Mouse (Mus musculus): ENCODE data around the gene Rgs3. TPM values are rescaled to one million over a fixed set of nuclear protein-coding genes. Genes with fewer than 3 reads are reported as not detected.

Gene Rgs3
- polyA plus RNA-seq, 1 experiment from 2014 or later = 62.0 TPM

GRCm38 (mm10) chr4:62644031-62644793 lies 84.6 kb downstream of the Rgs3 start:
- Histone ChIP-seq H3K4me2 (replicated peaks; ENCODE audit: low read depth, low read length) (no peak overlapping the region), H3K9me3 (ENCODE audit: low read length) (no peaks in the 10 kb centered on the region), H3K27me3 (ENCODE audit: insufficient read depth, low read length) (no peaks in the 10 kb centered on the region), H3K27ac (ENCODE audit: low read length) (no peak overlapping the region), H3K4me3 (ENCODE audit: low read length) (no peak overlapping the region), H3K36me3 (ENCODE audit: insufficient read depth, low read length) (no peaks in the 10 kb centered on the region), H3K9ac (replicated peaks; ENCODE audit: low read length) (no peak overlapping the region), H3K4me1 (ENCODE audit: insufficient read depth, low read length) (peaks cover 21% of the 10 kb centered on the region)
- ATAC-seq (ENCODE audit: low FRiP score, low TSS enrichment) = no peak
- WGBS = 61% methylated on average over 11 of the region's 11 CpGs

- no peak overlapping the region for H3K4me2 ChIP-seq (replicated peaks; ENCODE audit: low read depth, low read length)
- WGBS = 37% methylated on average over 9 of the region's 9 CpGs
- H3K27ac ChIP-seq (ENCODE audit: low read length) = no peak overlapping the region
- H3K36me3 ChIP-seq (ENCODE audit: insufficient read depth, low read length) = no peaks in the 10 kb centered on the region
- H3K9ac ChIP-seq (replicated peaks; ENCODE audit: low read length) = no peak overlapping the region
- no peak for ATAC-seq (ENCODE audit: low FRiP score, low TSS enrichment)
- H3K4me1 ChIP-seq (ENCODE audit: insufficient read depth, low read length) = peaks cover 7% of the 10 kb centered on the region
- no peak overlapping the region for H3K4me3 ChIP-seq (ENCODE audit: low read length)
- H3K9me3 ChIP-seq (ENCODE audit: low read length) = no peaks in the 10 kb centered on the region
- no peaks in the 10 kb centered on the region for H3K27me3 ChIP-seq (ENCODE audit: insufficient read depth, low read length)
Observed at GRCm38 (mm10) chr4:62646556-62647248, 87.1 kb downstream of the Rgs3 start.

- H3K4me3 ChIP-seq (ENCODE audit: low read length) = no peak overlapping the region
- WGBS = 94% methylated on average over 3 of the region's 3 CpGs
- H3K36me3 ChIP-seq (ENCODE audit: insufficient read depth, low read length) = no peaks in the 10 kb centered on the region
- H3K27me3 ChIP-seq (ENCODE audit: insufficient read depth, low read length) = no peaks in the 10 kb centered on the region
- no peak overlapping the region for H3K27ac ChIP-seq (ENCODE audit: low read length)
- no peak overlapping the region for H3K4me2 ChIP-seq (replicated peaks; ENCODE audit: low read depth, low read length)
- H3K4me1 ChIP-seq (ENCODE audit: insufficient read depth, low read length) = peaks cover 3% of the 10 kb centered on the region; the same call in 1 of the 2 replicates
- ATAC-seq (ENCODE audit: low FRiP score, low TSS enrichment) = no peak
- no peaks in the 10 kb centered on the region for H3K9me3 ChIP-seq (ENCODE audit: low read length)
- no peak overlapping the region for H3K9ac ChIP-seq (replicated peaks; ENCODE audit: low read length)
Observed at GRCm38 (mm10) chr4:62648848-62649247, 89.2 kb downstream of the Rgs3 start.

- ATAC-seq (ENCODE audit: low FRiP score, low TSS enrichment) = no peak
- Histone ChIP-seq H3K27ac (ENCODE audit: low read length) (no peak overlapping the region), H3K9me3 (ENCODE audit: low read length) (no peaks in the 10 kb centered on the region), H3K36me3 (ENCODE audit: insufficient read depth, low read length) (no peaks in the 10 kb centered on the region), H3K9ac (replicated peaks; ENCODE audit: low read length) (no peak overlapping the region), H3K27me3 (ENCODE audit: insufficient read depth, low read length) (no peaks in the 10 kb centered on the region), H3K4me1 (ENCODE audit: insufficient read depth, low read length) (no peaks in the 10 kb centered on the region), H3K4me2 (replicated peaks; ENCODE audit: low read depth, low read length) (no peak overlapping the region), H3K4me3 (ENCODE audit: low read length) (no peak overlapping the region)
- 66% methylated on average over 8 of the region's 8 CpGs for WGBS
Observed at GRCm38 (mm10) chr4:62649536-62650230, 90.0 kb downstream of the Rgs3 start.

- H3K27ac ChIP-seq (ENCODE audit: low read length) = no peak overlapping the region
- H3K4me3 ChIP-seq (ENCODE audit: low read length) = no peak overlapping the region
- no peaks in the 10 kb centered on the region for H3K9me3 ChIP-seq (ENCODE audit: low read length)
- no peak overlapping the region for H3K4me2 ChIP-seq (replicated peaks; ENCODE audit: low read depth, low read length)
- 38% methylated on average over 7 of the region's 7 CpGs for WGBS
- ATAC-seq (ENCODE audit: low FRiP score, low TSS enrichment) = no peak
- no peaks in the 10 kb centered on the region for H3K27me3 ChIP-seq (ENCODE audit: insufficient read depth, low read length)
- no peaks in the 10 kb centered on the region for H3K4me1 ChIP-seq (ENCODE audit: insufficient read depth, low read length)
- H3K9ac ChIP-seq (replicated peaks; ENCODE audit: low read length) = no peak overlapping the region
- H3K36me3 ChIP-seq (ENCODE audit: insufficient read depth, low read length) = no peaks in the 10 kb centered on the region
Observed at GRCm38 (mm10) chr4:62651179-62651760, 91.6 kb downstream of the Rgs3 start.

- Histone ChIP-seq H3K9ac (replicated peaks; ENCODE audit: low read length) (no peak overlapping the region), H3K36me3 (ENCODE audit: insufficient read depth, low read length) (no peaks in the 10 kb centered on the region), H3K4me3 (ENCODE audit: low read length) (no peak overlapping the region), H3K27ac (ENCODE audit: low read length) (no peak overlapping the region), H3K4me2 (replicated peaks; ENCODE audit: low read depth, low read length) (no peak overlapping the region), H3K4me1 (ENCODE audit: insufficient read depth, low read length) (no peaks in the 10 kb centered on the region), H3K27me3 (ENCODE audit: insufficient read depth, low read length) (no peaks in the 10 kb centered on the region), H3K9me3 (ENCODE audit: low read length) (no peaks in the 10 kb centered on the region)
- 48% methylated on average over 4 of the region's 4 CpGs for WGBS
- no peak for ATAC-seq (ENCODE audit: low FRiP score, low TSS enrichment)
Observed at GRCm38 (mm10) chr4:62652215-62652614, 92.6 kb downstream of the Rgs3 start.

GRCm38 (mm10) chr4:62652921-62653757 lies 93.5 kb downstream of the Rgs3 start:
- H3K36me3 ChIP-seq (ENCODE audit: insufficient read depth, low read length) = no peaks in the 10 kb centered on the region
- H3K4me3 ChIP-seq (ENCODE audit: low read length) = no peak overlapping the region
- H3K4me2 ChIP-seq (replicated peaks; ENCODE audit: low read depth, low read length) = no peak overlapping the region
- 78% methylated on average over 12 of the region's 12 CpGs for WGBS
- ATAC-seq (ENCODE audit: low FRiP score, low TSS enrichment) = no peak
- no peaks in the 10 kb centered on the region; the same call in 1 of the 2 replicates for H3K4me1 ChIP-seq (ENCODE audit: insufficient read depth, low read length)
- no peaks in the 10 kb centered on the region for H3K27me3 ChIP-seq (ENCODE audit: insufficient read depth, low read length)
- H3K27ac ChIP-seq (ENCODE audit: low read length) = no peak overlapping the region
- no peaks in the 10 kb centered on the region for H3K9me3 ChIP-seq (ENCODE audit: low read length)
- no peak overlapping the region for H3K9ac ChIP-seq (replicated peaks; ENCODE audit: low read length)

- Histone ChIP-seq H3K4me3 (ENCODE audit: low read length) (no peak overlapping the region), H3K4me1 (ENCODE audit: insufficient read depth, low read length) (peaks cover 6% of the 10 kb centered on the region), H3K27me3 (ENCODE audit: insufficient read depth, low read length) (no peaks in the 10 kb centered on the region), H3K9ac (replicated peaks; ENCODE audit: low read length) (no peak overlapping the region), H3K4me2 (replicated peaks; ENCODE audit: low read depth, low read length) (no peak overlapping the region), H3K27ac (ENCODE audit: low read length) (no peak overlapping the region), H3K36me3 (ENCODE audit: insufficient read depth, low read length) (no peaks in the 10 kb centered on the region), H3K9me3 (ENCODE audit: low read length) (no peaks in the 10 kb centered on the region)
- ATAC-seq (ENCODE audit: low FRiP score, low TSS enrichment) = no peak
- 85% methylated on average over 5 of the region's 5 CpGs for WGBS
Observed at GRCm38 (mm10) chr4:62653922-62654661, 94.4 kb downstream of the Rgs3 start.
